Mouse (Mus musculus) erythroid progenitor cell, adult 5-6 weeks (primary cell): Measurements from ENCODE around the gene Sec14l2. TPM values are rescaled to one million over a fixed set of nuclear protein-coding genes. Genes with fewer than 3 reads are reported as not detected.

Experiments
- ATAC-seq: replicated peaks from 2 replicates; pipeline ENCODE4 v1.8.0; 2016; ENCODE audit warnings: moderate number of reproducible peaks, mild to moderate bottlenecking, moderate TSS enrichment, inconsistent platforms; ENCODE audit not compliant: poor library complexity, low FRiP score, severe bottlenecking
- total RNA-seq, 2 experiments: library from RNA; stranded (forward) in 1 of 2; stranded (reverse) in 1 of 2; fragments of 150-400 nt in 1 of 2; fragments of 186-747, 209-891 nt in 1 of 2; gene quantifications; 2 replicates each; pipeline versions ENCODE4 v1.2.3 to v1.2.4; 2015 to 2017; ENCODE audit warnings: low replicate concordance in 2 of 2

Sec14l2 gene
- total RNA-seq (2015; ENCODE audit: low replicate concordance) (13.0 and 17.6 TPM in 2 replicates), total RNA-seq (2017; ENCODE audit: low replicate concordance) (41.5 and 46.1 TPM in 2 replicates)

- ATAC-seq: peak; percentile 28; the same call in 1 of the 2 replicates
These were observed at the start of gene Sec14l2 for GRCm38 (mm10) chr11:4122742-4123579. TSS of gene Sec14l2 (minus strand) at chr11:4123415.

GRCm38 (mm10) chr11:4166467-4167090, 43.4 kb upstream of the Sec14l2 start:
- no peak for ATAC-seq

GRCm38 (mm10) chr11:4164701-4165100, 41.5 kb upstream of the Sec14l2 start:
- ATAC-seq: no peak

- no peak for ATAC-seq
These were observed 37.7 kb upstream of the Sec14l2 start for GRCm38 (mm10) chr11:4160758-4161480.

GRCm38 (mm10) chr11:4159808-4160708, 36.8 kb upstream of the Sec14l2 start, which contains the start of the genes Ccdc157 and Sf3a1:
TSS of gene Ccdc157 (minus strand) at chr11:4160293.
TSS of gene Sf3a1 (plus strand) at chr11:4160350.
- peak; percentile 99 for ATAC-seq

GRCm38 (mm10) chr11:4158676-4159075, 35.5 kb upstream of the Sec14l2 start:
- no peak for ATAC-seq

GRCm38 (mm10) chr11:4155641-4156040, 32.4 kb upstream of the Sec14l2 start:
- ATAC-seq: no peak

- ATAC-seq: no peak
These were observed 30.5 kb upstream of the Sec14l2 start for GRCm38 (mm10) chr11:4153694-4154093.

- no peak for ATAC-seq
These were observed 26.7 kb upstream of the Sec14l2 start for GRCm38 (mm10) chr11:4149886-4150285.

- no peak for ATAC-seq
These were observed 25.4 kb upstream of the Sec14l2 start for GRCm38 (mm10) chr11:4148536-4149156.

GRCm38 (mm10) chr11:4148120-4148519, 24.9 kb upstream of the Sec14l2 start:
- ATAC-seq: no peak

- ATAC-seq: no peak
These were observed 23.9 kb upstream of the Sec14l2 start for GRCm38 (mm10) chr11:4147098-4147497.

GRCm38 (mm10) chr11:4146381-4146780, 23.2 kb upstream of the Sec14l2 start:
- ATAC-seq: no peak

GRCm38 (mm10) chr11:4143281-4144062, 20.3 kb upstream of the Sec14l2 start:
- no peak for ATAC-seq

GRCm38 (mm10) chr11:4142352-4142751, 19.1 kb upstream of the Sec14l2 start:
- no peak for ATAC-seq

- ATAC-seq: no peak
These were observed 18.3 kb upstream of the Sec14l2 start for GRCm38 (mm10) chr11:4141505-4141904.

GRCm38 (mm10) chr11:4138964-4139363, 15.7 kb upstream of the Sec14l2 start:
- no peak for ATAC-seq
